Mouse (Mus musculus) midbrain, embryonic 10.5 days (tissue): ENCODE measurements at regions not wholly inside any gene's neighbourhood (a gene's known extent, or its start where the extent isn't known, plus 50 kb on each side); places are given as distances from the start of the nearest gene placed in this dataset.
"Not testable (repeated sequence)": the region's sequence is repeated elsewhere in the genome, so short reads cannot be mapped to it uniquely, and the experiment has no call there.

Source experiments
- DNase-seq: peaks from one replicate; pipeline ENCODE4 v3.0.0-alpha.2; 2017; ENCODE audit warnings: low spot score
- H3K27ac ChIP-seq: fragments of 300-500 bp; sonication (generic); replicated peaks from 2 replicates; pipeline ENCODE4 v1.5.1; 2016; ENCODE audit warnings: mild to moderate bottlenecking
- H3K27me3 ChIP-seq: fragments of 300-500 bp; sonication (generic); 2 replicates; pipeline ENCODE4 v1.6.1; 2016; ENCODE audit warnings: low read depth, mild to moderate bottlenecking; ENCODE audit not compliant: poor library complexity, severe bottlenecking
- H3K36me3 ChIP-seq: fragments of 300-500 bp; sonication (generic); 2 replicates; pipeline ENCODE4 v1.6.1; 2016; ENCODE audit warnings: mild to moderate bottlenecking, moderate library complexity
- H3K4me1 ChIP-seq: fragments of 300-500 bp; sonication (generic); 2 replicates; pipeline ENCODE4 v1.6.1; 2016
- H3K4me3 ChIP-seq: fragments of 300-500 bp; sonication (generic); 2 replicates; pipeline ENCODE4 v1.5.1; 2016; ENCODE audit warnings: mild to moderate bottlenecking, moderate library complexity
- H3K9me3 ChIP-seq: fragments of 300-500 bp; sonication (generic); replicated peaks from 2 replicates; pipeline ENCODE4 v1.6.1; 2016; ENCODE audit warnings: mild to moderate bottlenecking
- WGBS: fragments of 180-500 bp; shearing (Covaris S2); methylation state at CpG from one replicate; pipeline ENCODE4 v1.1.7; 2016; 5-methylcytosine and 5-hydroxymethylcytosine counted together

- not testable (repeated sequence) for H3K27me3 ChIP-seq, H3K4me1 ChIP-seq, H3K36me3 ChIP-seq, H3K4me3 ChIP-seq, DNase-seq, H3K9me3 ChIP-seq, H3K27ac ChIP-seq
- 97% methylated on average over 16 of the region's 16 CpGs for WGBS
Observed at GRCm38 (mm10) chr8:118209301-118209700, 74.2 kb upstream of the Cdh13 start.

GRCm38 (mm10) chr8:118190866-118191265, 92.7 kb upstream of the Cdh13 start:
- Histone ChIP-seq H3K4me3 (no peak overlapping the region), H3K36me3 (no peaks in the 10 kb centered on the region), H3K27ac (no peak overlapping the region), H3K4me1 (no peaks in the 10 kb centered on the region), H3K27me3 (no peaks in the 10 kb centered on the region), H3K9me3 (no peaks in the 10 kb centered on the region)
- no peak for DNase-seq
- WGBS: 95% methylated on average over 6 of the region's 6 CpGs

- Histone ChIP-seq H3K4me3 (no peak overlapping the region), H3K9me3 (no peaks in the 10 kb centered on the region), H3K27me3 (no peaks in the 10 kb centered on the region), H3K36me3 (no peaks in the 10 kb centered on the region), H3K27ac (no peak overlapping the region), H3K4me1 (no peaks in the 10 kb centered on the region)
- WGBS: 86% methylated on average over 15 of the region's 15 CpGs
- DNase-seq: no peak
Observed at GRCm38 (mm10) chr8:118189226-118189625, 94.3 kb upstream of the Cdh13 start.

- 64% methylated on average over 7 of the region's 7 CpGs for WGBS
- no peak for DNase-seq
Observed at GRCm38 (mm10) chr8:118169001-118169413, 114.5 kb upstream of the Cdh13 start.

GRCm38 (mm10) chr8:118162171-118162570, 121.4 kb upstream of the Cdh13 start:
- no peak for DNase-seq
- no peak overlapping the region for H3K4me3 ChIP-seq
- no peak overlapping the region for H3K27ac ChIP-seq
- no peaks in the 10 kb centered on the region for H3K4me1 ChIP-seq
- no peaks in the 10 kb centered on the region for H3K9me3 ChIP-seq
- H3K27me3 ChIP-seq: no peaks in the 10 kb centered on the region
- H3K36me3 ChIP-seq: no peaks in the 10 kb centered on the region
- WGBS: 88% methylated on average over 10 of the region's 10 CpGs

More at GRCm38 (mm10) chr8:118169001-118169413, 114.5 kb upstream of the Cdh13 start:
- Histone ChIP-seq H3K27ac (no peak overlapping the region), H3K4me3 (no peak overlapping the region), H3K27me3 (no peaks in the 10 kb centered on the region), H3K4me1 (no peaks in the 10 kb centered on the region), H3K36me3 (no peaks in the 10 kb centered on the region), H3K9me3 (no peaks in the 10 kb centered on the region)

- H3K27ac ChIP-seq: no peak overlapping the region
- no peaks in the 10 kb centered on the region for H3K36me3 ChIP-seq
- no peak overlapping the region for H3K4me3 ChIP-seq
- no peaks in the 10 kb centered on the region for H3K9me3 ChIP-seq
- H3K27me3 ChIP-seq: no peaks in the 10 kb centered on the region
- peaks cover 13% of the 10 kb centered on the region for H3K4me1 ChIP-seq
- DNase-seq: no peak
- WGBS: 76% methylated on average over 10 of the region's 10 CpGs
Observed at GRCm38 (mm10) chr8:118147359-118148205, 136.0 kb upstream of the Cdh13 start.

GRCm38 (mm10) chr8:118144546-118144945, 139.0 kb upstream of the Cdh13 start:
- peaks cover 13% of the 10 kb centered on the region for H3K4me1 ChIP-seq
- no peaks in the 10 kb centered on the region for H3K9me3 ChIP-seq
- no peak for DNase-seq
- no peak overlapping the region for H3K4me3 ChIP-seq
- no peaks in the 10 kb centered on the region for H3K27me3 ChIP-seq
- WGBS: 86% methylated on average over 5 of the region's 5 CpGs
- H3K27ac ChIP-seq: no peak overlapping the region
- no peaks in the 10 kb centered on the region for H3K36me3 ChIP-seq

- H3K27ac ChIP-seq: no peak overlapping the region
- no peaks in the 10 kb centered on the region for H3K36me3 ChIP-seq
- DNase-seq: no peak
- no peak overlapping the region for H3K4me3 ChIP-seq
- H3K9me3 ChIP-seq: no peaks in the 10 kb centered on the region
- H3K4me1 ChIP-seq: peaks cover 6% of the 10 kb centered on the region
- 94% methylated on average over 8 of the region's 8 CpGs for WGBS
- H3K27me3 ChIP-seq: no peaks in the 10 kb centered on the region
Observed at GRCm38 (mm10) chr8:118142311-118142710, 141.2 kb upstream of the Cdh13 start.

- Histone ChIP-seq H3K27ac (no peak overlapping the region), H3K4me1 (0 out of 2 replicates have a peak, but pooled peaks cover 3% of the 10 kb centered on the region), H3K9me3 (no peaks in the 10 kb centered on the region), H3K36me3 (no peaks in the 10 kb centered on the region), H3K4me3 (no peak overlapping the region), H3K27me3 (no peaks in the 10 kb centered on the region)
- DNase-seq: no peak
- WGBS: 90% methylated on average over 6 of the region's 6 CpGs
Observed at GRCm38 (mm10) chr8:118139928-118140327, 143.6 kb upstream of the Cdh13 start.

GRCm38 (mm10) chr8:118137846-118138245, 145.7 kb upstream of the Cdh13 start:
- no peak for DNase-seq
- no peak overlapping the region for H3K4me3 ChIP-seq
- H3K27ac ChIP-seq: no peak overlapping the region
- H3K27me3 ChIP-seq: no peaks in the 10 kb centered on the region
- H3K36me3 ChIP-seq: no peaks in the 10 kb centered on the region
- WGBS: 81% methylated on average over 3 of the region's 3 CpGs
- H3K4me1 ChIP-seq: no peaks in the 10 kb centered on the region
- H3K9me3 ChIP-seq: no peaks in the 10 kb centered on the region

GRCm38 (mm10) chr8:118124993-118125392, 158.5 kb upstream of the Cdh13 start:
- Histone ChIP-seq H3K4me3 (no peak overlapping the region), H3K36me3 (no peaks in the 10 kb centered on the region), H3K27ac (no peak overlapping the region), H3K4me1 (no peaks in the 10 kb centered on the region), H3K27me3 (no peaks in the 10 kb centered on the region), H3K9me3 (no peaks in the 10 kb centered on the region)
- DNase-seq: no peak
- 82% methylated on average over 7 of the region's 7 CpGs for WGBS

GRCm38 (mm10) chr8:118114253-118114652, 169.3 kb upstream of the Cdh13 start:
- Histone ChIP-seq H3K27me3 (no peaks in the 10 kb centered on the region), H3K27ac (no peak overlapping the region), H3K4me1 (no peaks in the 10 kb centered on the region), H3K9me3 (no peaks in the 10 kb centered on the region), H3K36me3 (no peaks in the 10 kb centered on the region), H3K4me3 (no peak overlapping the region)
- 79% methylated on average over 8 of the region's 8 CpGs for WGBS
- DNase-seq: no peak

- H3K27me3 ChIP-seq: peaks cover 26% of the 10 kb centered on the region
- no peaks in the 10 kb centered on the region for H3K9me3 ChIP-seq
- 85% methylated on average over 14 of the region's 14 CpGs for WGBS
- H3K4me1 ChIP-seq: peaks cover 18% of the 10 kb centered on the region
- no peak for DNase-seq
- H3K27ac ChIP-seq: no peak overlapping the region
- H3K36me3 ChIP-seq: no peaks in the 10 kb centered on the region
- no peak overlapping the region for H3K4me3 ChIP-seq
Observed at GRCm38 (mm10) chr8:118104464-118105050, 179.0 kb upstream of the Cdh13 start.
